Mouse (Mus musculus) kidney, postnatal 0 days (tissue): Measurements from ENCODE around the gene Ttc24. TPM values are rescaled to one million over a fixed set of nuclear protein-coding genes. Genes with fewer than 3 reads are reported as not detected.

Source experiments
- ATAC-seq: fragments of 200-750 bp; cut with Nextera tagmentation; replicated peaks from 2 replicates; pipeline ENCODE4 v1.8.0; 2017; ENCODE audit warnings: low read depth, moderate number of reproducible peaks, moderate TSS enrichment, moderate library complexity; ENCODE audit not compliant: low FRiP score
- DNase-seq: peaks from one replicate; pipeline ENCODE4 v3.0.0-alpha.2; 2016; ENCODE audit warnings: low spot score
- H3K27ac ChIP-seq: fragments of 300-500 bp; sonication (generic); 2 replicates; pipeline ENCODE4 v1.5.1; 2014; ENCODE audit warnings: mild to moderate bottlenecking
- H3K27me3 ChIP-seq: fragments of 300-500 bp; sonication (generic); 2 replicates; pipeline ENCODE4 v1.6.1; 2014; ENCODE audit warnings: low read length, mixed read lengths; ENCODE audit not compliant: insufficient read depth
- H3K36me3 ChIP-seq: fragments of 300-500 bp; sonication (generic); 2 replicates; pipeline ENCODE4 v1.6.1; 2014; ENCODE audit warnings: low read length, mixed read lengths; ENCODE audit not compliant: insufficient read depth
- H3K4me1 ChIP-seq: fragments of 300-500 bp; sonication (generic); replicated peaks from 2 replicates; pipeline ENCODE4 v1.6.1; 2014; ENCODE audit warnings: antibody characterized with exemption, low read length, mixed read lengths; ENCODE audit not compliant: insufficient read depth
- H3K4me2 ChIP-seq: fragments of 300-500 bp; sonication (generic); 2 replicates; pipeline ENCODE4 v1.6.1; 2014; ENCODE audit warnings: mild to moderate bottlenecking, low read length, moderate library complexity, mixed read lengths
- H3K4me3 ChIP-seq: fragments of 300-500 bp; sonication (generic); replicated peaks from 2 replicates; pipeline ENCODE4 v1.5.1; 2014; ENCODE audit warnings: low read depth, low read length
- H3K9ac ChIP-seq: fragments of 300-500 bp; sonication (generic); 2 replicates; pipeline ENCODE4 v1.6.1; 2014; ENCODE audit warnings: low read depth, low read length
- H3K9me3 ChIP-seq: fragments of 300-500 bp; sonication (generic); replicated peaks from 2 replicates; pipeline ENCODE4 v1.6.1; 2016; ENCODE audit warnings: low read length, inconsistent platforms, mixed read lengths
- CTCF ChIP-seq: IDR thresholded peaks from 2 replicates; pipeline ENCODE4 v1.5.1; 2016; ENCODE audit warnings: antibody characterized with exemption, low read depth, mild to moderate bottlenecking, moderate library complexity
- WGBS: fragments of 180-500 bp; shearing (Covaris S2); extraction: QIAGEN DNeasy Blood & Tissue Kit; methylation state at CpG from one replicate; pipeline ENCODE4 v1.1.7; 2014; 5-methylcytosine and 5-hydroxymethylcytosine counted together
- polyA plus RNA-seq: library from polyadenylated mRNA; unstranded; fragments of >200 nt; fragmentation: Nextera tagmentation; extraction: Ambion mirVana; gene quantifications from 2 replicates; pipeline ENCODE4 v1.2.1, GENCODE M21; 2015

Ttc24 gene
- polyA plus RNA-seq, 1 experiment from 2014 or later, result not detected

DNA sequence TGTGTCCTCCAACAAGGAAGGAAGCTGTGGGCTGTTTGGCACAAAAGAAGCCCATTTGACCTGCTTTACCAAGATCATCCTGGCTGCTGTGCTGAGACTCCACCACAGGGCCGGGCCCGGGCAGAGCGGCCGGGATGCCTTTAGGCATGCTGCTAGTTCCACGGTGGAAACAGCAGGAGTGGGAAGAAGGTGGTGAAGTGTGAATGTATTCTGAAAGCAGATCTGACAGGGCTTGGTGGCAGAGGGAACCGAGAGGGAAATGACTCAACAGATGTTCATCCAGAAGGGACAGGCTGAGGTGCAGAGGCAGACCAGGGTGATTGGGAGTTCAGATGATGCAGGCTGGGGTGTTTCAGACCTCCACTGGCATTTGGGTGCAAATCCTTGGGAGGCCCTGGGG lies 19.6 kb upstream of the Ttc24 start:
- WGBS, result 84% methylated on average over 6 of the region's 6 CpGs
- Histone ChIP-seq H3K4me2 (no peak overlapping the region), H3K4me3 (no peak overlapping the region), H3K27ac (no peak overlapping the region), H3K27me3 (no peaks in the 10 kb centered on the region), H3K9ac (no peak overlapping the region), H3K36me3 (0 out of 2 replicates have a peak, but pooled peaks cover 20% of the 10 kb centered on the region), H3K9me3 (no peaks in the 10 kb centered on the region), H3K4me1 (no peaks in the 10 kb centered on the region)
- no peak for TF ChIP-seq CTCF
- DNase-seq (no peak), ATAC-seq (no peak)

DNA sequence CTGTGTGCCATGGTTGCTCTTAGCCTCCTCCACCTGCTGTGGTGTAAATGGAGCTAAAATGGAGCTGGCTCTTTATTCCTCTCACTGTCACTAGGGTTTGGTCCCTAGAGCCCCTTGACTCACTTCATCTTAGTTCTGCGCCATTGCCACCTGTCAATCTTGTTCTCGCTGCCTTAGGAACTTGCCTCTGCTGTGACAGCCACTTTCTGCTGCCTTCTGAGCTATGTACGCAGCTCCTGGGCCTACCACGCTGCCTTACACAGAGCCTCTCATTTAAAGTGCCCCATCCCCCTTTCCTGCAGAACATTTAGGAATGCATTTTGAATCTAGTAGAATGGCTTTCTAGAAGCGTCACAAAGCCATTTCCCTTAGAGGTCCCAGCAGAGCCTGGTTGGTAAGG lies 16.0 kb upstream of the Ttc24 start:
- no peak overlapping the region for H3K4me3 ChIP-seq
- H3K36me3 ChIP-seq, result peaks cover 32% of the 10 kb centered on the region
- DNase-seq (no peak), ATAC-seq (no peak)
- H3K4me1 ChIP-seq, result no peaks in the 10 kb centered on the region
- H3K9ac ChIP-seq, result no peak overlapping the region
- H3K9me3 ChIP-seq, result no peaks in the 10 kb centered on the region
- WGBS, result 93% methylated on average over 5 of the region's 5 CpGs
- no peak overlapping the region for H3K27ac ChIP-seq
- TF ChIP-seq CTCF, result no peak
- no peaks in the 10 kb centered on the region for H3K27me3 ChIP-seq
- H3K4me2 ChIP-seq, result no peak overlapping the region

DNA sequence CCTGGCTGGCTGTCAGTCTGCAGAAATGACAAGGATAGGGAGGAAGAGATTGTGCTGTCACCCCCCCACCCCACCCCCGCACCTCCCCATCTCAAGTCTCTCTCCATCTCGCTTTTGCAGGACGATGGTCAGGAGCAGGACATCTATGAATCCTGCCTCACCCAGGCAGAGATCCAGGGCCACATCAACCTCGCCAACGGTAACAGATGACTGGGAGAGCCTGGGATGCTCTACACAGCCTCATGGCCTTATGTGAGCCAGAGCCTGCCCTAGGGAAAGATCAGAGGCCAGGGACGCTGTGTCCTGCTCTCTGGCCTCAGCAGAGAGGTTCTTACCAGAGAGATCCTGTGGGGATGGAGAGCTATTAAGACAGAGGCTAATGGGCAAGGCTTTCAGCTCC lies 12.5 kb upstream of the Ttc24 start:
- no peaks in the 10 kb centered on the region for H3K27me3 ChIP-seq
- H3K4me1 ChIP-seq, result no peaks in the 10 kb centered on the region
- TF ChIP-seq CTCF, result no peak
- no peak overlapping the region for H3K4me3 ChIP-seq
- no peak for ATAC-seq
- 87% methylated on average over 6 of the region's 6 CpGs for WGBS
- H3K9ac ChIP-seq, result no peak overlapping the region
- H3K27ac ChIP-seq, result no peak overlapping the region
- H3K36me3 ChIP-seq, result peaks cover 32% of the 10 kb centered on the region
- H3K4me2 ChIP-seq, result no peak overlapping the region
- DNase-seq, result no peak
- H3K9me3 ChIP-seq, result no peaks in the 10 kb centered on the region

DNA sequence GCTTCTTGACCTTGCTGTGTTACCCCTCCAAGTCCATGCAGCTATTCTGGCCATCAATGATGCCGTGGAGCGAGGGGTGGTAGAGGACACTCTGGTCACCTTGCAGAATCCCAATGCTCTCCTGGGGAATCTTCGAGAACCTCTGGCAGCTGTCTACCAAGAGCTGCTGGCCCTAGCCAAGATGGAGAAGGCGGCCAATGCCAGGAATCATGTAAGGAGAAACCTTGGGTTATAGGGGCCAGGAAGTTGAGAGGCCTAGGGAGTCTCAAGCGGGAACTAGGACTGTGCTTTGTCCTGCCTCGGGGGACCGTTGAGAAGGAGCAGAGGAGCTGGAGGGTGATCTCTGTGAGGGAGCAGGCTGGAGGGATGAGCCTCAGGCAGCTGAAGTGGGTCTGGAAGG lies 12.0 kb upstream of the Ttc24 start:
- 93% methylated on average over 7 of the region's 7 CpGs for WGBS
- H3K27ac ChIP-seq, result no peak overlapping the region
- no peak for DNase-seq
- H3K4me1 ChIP-seq, result no peaks in the 10 kb centered on the region
- H3K27me3 ChIP-seq, result no peaks in the 10 kb centered on the region
- H3K4me2 ChIP-seq, result no peak overlapping the region
- no peak overlapping the region for H3K9ac ChIP-seq
- H3K36me3 ChIP-seq, result peaks cover 32% of the 10 kb centered on the region
- H3K4me3 ChIP-seq, result no peak overlapping the region
- H3K9me3 ChIP-seq, result no peaks in the 10 kb centered on the region
- no peak for ATAC-seq
- TF ChIP-seq CTCF, result no peak

DNA sequence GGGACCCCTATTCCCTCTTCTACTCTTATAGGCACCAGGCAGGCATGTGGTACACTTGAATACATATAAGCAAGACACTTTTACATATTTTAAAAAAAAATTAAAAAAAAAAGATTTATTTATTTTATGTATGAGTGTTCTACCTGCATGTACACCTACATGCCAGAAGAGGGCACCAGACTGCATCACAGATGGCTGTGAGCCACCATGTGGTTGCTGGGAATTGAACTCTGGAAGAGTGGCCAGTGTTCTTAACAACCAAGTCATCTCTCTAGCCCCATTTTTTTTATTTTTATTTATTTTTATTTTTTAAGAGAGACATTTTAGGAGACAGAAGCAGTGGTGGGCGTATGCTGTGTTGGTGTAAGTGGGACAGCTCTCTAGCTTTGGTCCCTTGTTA lies 9.6 kb upstream of the Ttc24 start:
- no peak overlapping the region for H3K4me2 ChIP-seq
- 84% methylated on average over 1 of the region's 1 CpGs for WGBS
- no peak overlapping the region for H3K4me3 ChIP-seq
- peaks cover 27% of the 10 kb centered on the region for H3K36me3 ChIP-seq
- H3K9me3 ChIP-seq, result no peaks in the 10 kb centered on the region
- no peak for ATAC-seq
- no peaks in the 10 kb centered on the region for H3K27me3 ChIP-seq
- DNase-seq, result peak; percentile 46
- peak; percentile 89 for TF ChIP-seq CTCF
- H3K9ac ChIP-seq, result no peak overlapping the region
- no peaks in the 10 kb centered on the region for H3K4me1 ChIP-seq
- no peak overlapping the region for H3K27ac ChIP-seq

DNA sequence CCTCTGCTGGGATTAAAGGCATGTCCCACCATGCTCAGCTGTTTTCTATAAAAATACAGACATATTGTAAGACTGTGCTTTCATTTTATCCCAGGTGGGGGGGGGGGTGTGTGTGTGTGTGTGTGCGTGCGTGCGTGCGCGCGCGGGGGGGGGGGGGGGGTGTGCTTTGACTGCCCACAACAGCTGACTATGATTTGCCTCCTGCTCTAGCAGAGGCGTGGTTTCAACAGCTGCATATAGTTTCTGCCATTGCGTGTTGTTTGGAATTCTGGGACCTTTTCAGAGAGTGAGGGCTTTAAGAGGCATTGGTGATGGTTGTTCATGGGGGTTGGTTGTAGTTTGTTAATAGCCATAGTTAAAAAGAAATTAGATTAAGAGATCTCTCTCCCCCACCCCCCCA lies 7.4 kb upstream of the Ttc24 start:
- no peak for TF ChIP-seq CTCF
- Histone ChIP-seq H3K4me3 (no peak overlapping the region), H3K4me2 (no peak overlapping the region), H3K27me3 (no peaks in the 10 kb centered on the region), H3K4me1 (peaks cover 6% of the 10 kb centered on the region; the same call in 1 of the 2 replicates), H3K36me3 (0 out of 2 replicates have a peak, but pooled peaks cover 15% of the 10 kb centered on the region), H3K9me3 (no peaks in the 10 kb centered on the region), H3K27ac (no peak overlapping the region), H3K9ac (no peak overlapping the region)
- 92% methylated on average over 9 of the region's 9 CpGs for WGBS
- DNase-seq (no peak), ATAC-seq (no peak)

DNA sequence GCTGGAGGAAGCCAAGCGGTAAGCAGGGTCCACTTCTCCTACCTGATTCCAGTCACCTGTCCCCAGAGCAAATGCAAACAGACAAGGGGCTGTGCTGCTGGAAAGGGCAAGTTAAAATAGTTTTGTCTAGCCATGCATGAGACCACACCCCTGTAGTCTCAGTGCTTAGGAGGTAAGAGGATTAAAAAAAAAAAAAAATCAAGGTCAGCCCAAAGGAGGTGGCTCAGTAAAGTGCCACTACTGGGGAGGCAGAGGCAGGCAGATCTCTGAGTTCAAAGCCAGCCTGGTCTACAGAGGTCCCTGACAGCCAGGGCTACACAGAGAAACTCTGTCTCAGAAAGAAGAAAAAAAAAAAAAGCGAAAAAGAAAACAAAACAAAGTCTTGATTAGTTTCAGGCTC lies 5.9 kb upstream of the Ttc24 start:
- no peak for DNase-seq
- Histone ChIP-seq H3K36me3 (0 out of 2 replicates have a peak, but pooled peaks cover 8% of the 10 kb centered on the region), H3K27ac (no peak overlapping the region), H3K4me2 (no peak overlapping the region), H3K4me1 (peaks cover 6% of the 10 kb centered on the region; the same call in 1 of the 2 replicates), H3K27me3 (no peaks in the 10 kb centered on the region), H3K9ac (no peak overlapping the region), H3K4me3 (no peak overlapping the region), H3K9me3 (no peaks in the 10 kb centered on the region)
- ATAC-seq, result no peak
- no peak for TF ChIP-seq CTCF
- 98% methylated on average over 2 of the region's 2 CpGs for WGBS
